Comparison of ENCODE assay signal across 23 mouse cellular contexts in the genomic region with DNA sequence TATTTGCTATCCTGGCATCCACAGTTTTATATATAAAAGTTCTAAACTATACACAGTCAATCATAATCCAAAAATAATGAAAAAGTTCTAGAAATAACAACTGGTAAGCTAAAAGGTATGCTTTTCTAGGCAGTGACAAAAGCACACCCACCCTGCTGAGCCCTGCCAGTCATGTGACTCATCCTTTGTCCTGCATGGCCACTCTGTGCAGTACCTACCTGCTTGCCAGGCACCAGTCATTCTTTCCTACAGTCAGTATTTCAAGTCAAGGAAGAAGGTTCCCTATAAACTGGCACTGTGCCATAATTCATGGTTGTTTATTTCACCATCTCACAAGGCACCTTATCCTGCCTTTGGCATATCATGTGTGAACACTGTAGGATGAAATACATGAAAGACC. TPM values are rescaled to one million over a fixed set of nuclear protein-coding genes. Genes with fewer than 3 reads are reported as not detected.
DNase-seq lines count a peak whose midpoint lies in the region; ATAC-seq and TF ChIP-seq lines count a peak whose summit lies in the region.
"Had no signal": no experiment of that assay in that cellular context is flagged by ENCODE, and none has a peak within 500 bp of the region (broad histone marks: within the 10 kb centered on the region; RNA-seq: fewer than 3 reads in every experiment).

No protein-coding gene starts in this region.

- no peak overlapping the region for H3K27ac ChIP-seq in forebrain, embryonic 14.5 days (ENCODE audit: low read depth, low read length)
- H3K27ac ChIP-seq in forebrain, embryonic 10.5 days, result no peak overlapping the region
- H3K27ac ChIP-seq in midbrain, embryonic 12.5 days (replicated peaks), result no peak overlapping the region
- H3K27ac ChIP-seq in midbrain, embryonic 14.5 days (replicated peaks; ENCODE audit: low read depth, low read length), result no peak overlapping the region
- no peak overlapping the region for H3K27ac ChIP-seq in MEL (ENCODE audit: control insufficient read depth, low read depth, low read length)
- H3K27ac ChIP-seq: embryonic facial prominence, embryonic 15.5 days; kidney, embryonic 15.5 days; limb, embryonic 12.5 days had no signal

- no peak overlapping the region for H3K4me2 ChIP-seq in forebrain, embryonic 14.5 days (ENCODE audit: low read length)
- no peak overlapping the region for H3K4me2 ChIP-seq in midbrain, embryonic 12.5 days (replicated peaks)
- H3K4me2 ChIP-seq in midbrain, embryonic 14.5 days (ENCODE audit: low read length), result no peak overlapping the region
- H3K4me2 ChIP-seq: embryonic facial prominence, embryonic 15.5 days; heart, embryonic 11.5 days; kidney, embryonic 15.5 days; limb, embryonic 12.5 days; liver, embryonic 11.5 days had no signal

- no peak for TF ChIP-seq EP300 in MEL (IDR thresholded peaks at IDR 0.05; ENCODE audit: low read depth in 1 of 2, low read length in 2 of 2)

- no peaks in the 10 kb centered on the region for H3K27me3 ChIP-seq in forebrain, embryonic 14.5 days (replicated peaks; ENCODE audit: control insufficient read depth, insufficient read depth, low read length)
- no peaks in the 10 kb centered on the region for H3K27me3 ChIP-seq in forebrain, embryonic 10.5 days (ENCODE audit: poor library complexity, severe bottlenecking)
- H3K27me3 ChIP-seq in midbrain, embryonic 12.5 days, result no peaks in the 10 kb centered on the region
- no peaks in the 10 kb centered on the region for H3K27me3 ChIP-seq in midbrain, embryonic 14.5 days (ENCODE audit: control insufficient read depth, insufficient read depth, low read length)
- no peaks in the 10 kb centered on the region for H3K27me3 ChIP-seq in MEL (ENCODE audit: control insufficient read depth in 1 of 2, insufficient read depth in 2 of 2, low read length in 2 of 2)
- H3K27me3 ChIP-seq: embryonic facial prominence, embryonic 15.5 days; kidney, embryonic 15.5 days; limb, embryonic 12.5 days; Patski had no signal

- no peak for TF ChIP-seq CTCF in MEL (IDR thresholded peaks at IDR 0.05 in 2 of 3, conservative IDR thresholded peaks at IDR 0.05 in 1 of 3; ENCODE audit: control insufficient read depth in 1 of 3, insufficient read depth in 1 of 3, low read depth in 2 of 3, low read length in 3 of 3, poor library complexity in 1 of 3, severe bottlenecking in 1 of 3)
- no peak for TF ChIP-seq CTCF in brain, embryonic 14.5 days (IDR thresholded peaks at IDR 0.05; ENCODE audit: borderline replicate concordance, extremely low read depth, insufficient read depth, insufficient read length)

- H3K4me1 ChIP-seq in forebrain, embryonic 14.5 days (ENCODE audit: control insufficient read depth, insufficient read depth, low read length), result 0 out of 2 replicates have a peak, but pooled peaks cover 5% of the 10 kb centered on the region
- peaks cover 16% of the 10 kb centered on the region for H3K4me1 ChIP-seq in forebrain, embryonic 10.5 days
- no peaks in the 10 kb centered on the region for H3K4me1 ChIP-seq in midbrain, embryonic 12.5 days
- no peaks in the 10 kb centered on the region for H3K4me1 ChIP-seq in midbrain, embryonic 14.5 days (ENCODE audit: control insufficient read depth, insufficient read depth, low read length)
- H3K4me1 ChIP-seq in MEL (ENCODE audit: control insufficient read depth in 1 of 2, insufficient read depth in 2 of 2, low read length in 2 of 2), result 0 out of 4 replicates have a peak, but pooled peaks cover 0 to 2% of the 10 kb centered on the region in 2 experiments
- H3K4me1 ChIP-seq: embryonic facial prominence, embryonic 15.5 days; kidney, embryonic 15.5 days; limb, embryonic 12.5 days had no signal

- H3K4me3 ChIP-seq in forebrain, embryonic 14.5 days (ENCODE audit: low read depth, low read length), result no peak overlapping the region
- H3K4me3 ChIP-seq in forebrain, embryonic 10.5 days, result no peak overlapping the region
- H3K4me3 ChIP-seq in midbrain, embryonic 12.5 days, result no peak overlapping the region
- H3K4me3 ChIP-seq in midbrain, embryonic 14.5 days (replicated peaks; ENCODE audit: low read depth, low read length), result no peak overlapping the region
- H3K4me3 ChIP-seq in MEL (ENCODE audit: control insufficient read depth in 1 of 2, insufficient read depth in 1 of 2, low read depth in 2 of 2, low read length in 2 of 2), result no peak overlapping the region
- H3K4me3 ChIP-seq: embryonic facial prominence, embryonic 15.5 days; kidney, embryonic 15.5 days; limb, embryonic 12.5 days had no signal

- TF ChIP-seq RAD21 in MEL (IDR thresholded peaks at IDR 0.05; ENCODE audit: low read depth, low read length), result no peak

- H3K79me2 ChIP-seq in MEL (ENCODE audit: control insufficient read depth, insufficient read depth, low read length, poor library complexity), result no peaks in the 10 kb centered on the region

- H3K9me3 ChIP-seq in forebrain, embryonic 14.5 days (replicated peaks; ENCODE audit: control insufficient read depth, low read length), result no peaks in the 10 kb centered on the region
- no peaks in the 10 kb centered on the region for H3K9me3 ChIP-seq in forebrain, embryonic 10.5 days
- no peaks in the 10 kb centered on the region for H3K9me3 ChIP-seq in midbrain, embryonic 12.5 days
- H3K9me3 ChIP-seq in midbrain, embryonic 14.5 days (ENCODE audit: control insufficient read depth, low read length), result no peaks in the 10 kb centered on the region
- no peaks in the 10 kb centered on the region for H3K9me3 ChIP-seq in MEL (replicated peaks; ENCODE audit: insufficient read depth, low read length)
- H3K9me3 ChIP-seq: embryonic facial prominence, embryonic 15.5 days; kidney, embryonic 15.5 days; limb, embryonic 12.5 days had no signal

- DNase-seq in forebrain, embryonic 14.5 days (ENCODE audit: low spot score), result no peak
- no peak for DNase-seq in forebrain, embryonic 10.5 days (ENCODE audit: extremely low spot score, low spot score)
- no peak for DNase-seq in midbrain, embryonic 14.5 days
- DNase-seq in MEL (ENCODE audit: low read depth, low spot score), result peak; percentile 44
- peak; percentile 25 for DNase-seq in brain, embryonic 14.5 days (ENCODE audit: low read depth)
- no peak for DNase-seq in heart, postnatal 25 days (ENCODE audit: low spot score)
- DNase-seq: adrenal gland, adult 2 months; gastrocnemius, postnatal 10 days; kidney, adult 11 months; kidney, postnatal 36 days; layer of hippocampus, postnatal 36 days; liver, postnatal 0 days; lung, postnatal 14 days; thymus, adult 2 months; thymus, postnatal 4 days had no signal

- TF ChIP-seq POLR2A in MEL (IDR thresholded peaks at IDR 0.05; ENCODE audit: control insufficient read depth in 1 of 2, insufficient read depth in 1 of 2, low read depth in 1 of 2, low read length in 2 of 2, poor library complexity in 1 of 2), result no peak
- no peak for TF ChIP-seq POLR2A in brain, embryonic 14.5 days (IDR thresholded peaks at IDR 0.05; ENCODE audit: borderline replicate concordance, extremely low read depth, insufficient read depth, insufficient read length, poor library complexity, severe bottlenecking)

- ATAC-seq in forebrain, embryonic 14.5 days, result peak; percentile 60; the same call in 1 of the 2 replicates
- peak; percentile 47; the same call in 1 of the 2 replicates for ATAC-seq in midbrain, embryonic 12.5 days (ENCODE audit: low FRiP score, low read depth)
- ATAC-seq in midbrain, embryonic 14.5 days (ENCODE audit: low FRiP score, low TSS enrichment), result no peak
- ATAC-seq: liver, postnatal 0 days; Patski had no signal

- intact Hi-C loops in heart, postnatal 25 days (cut with DNase I), result no loop called here

- H3K9ac ChIP-seq in forebrain, embryonic 14.5 days (ENCODE audit: low read length), result no peak overlapping the region
- no peak overlapping the region for H3K9ac ChIP-seq in midbrain, embryonic 12.5 days (replicated peaks)
- H3K9ac ChIP-seq in midbrain, embryonic 14.5 days (replicated peaks; ENCODE audit: low read length), result no peak overlapping the region
- H3K9ac ChIP-seq in MEL (ENCODE audit: control insufficient read depth, low read depth, low read length, poor library complexity, severe bottlenecking), result no peak overlapping the region
- H3K9ac ChIP-seq: embryonic facial prominence, embryonic 15.5 days; kidney, embryonic 15.5 days; limb, embryonic 12.5 days; liver, postnatal 0 days had no signal

- no peaks in the 10 kb centered on the region for H3K36me3 ChIP-seq in forebrain, embryonic 14.5 days (ENCODE audit: control insufficient read depth, insufficient read depth, low read length)
- no peaks in the 10 kb centered on the region for H3K36me3 ChIP-seq in forebrain, embryonic 10.5 days (replicated peaks)
- no peaks in the 10 kb centered on the region for H3K36me3 ChIP-seq in midbrain, embryonic 12.5 days
- H3K36me3 ChIP-seq in midbrain, embryonic 14.5 days (ENCODE audit: control insufficient read depth, insufficient read depth, low read length), result no peaks in the 10 kb centered on the region
- H3K36me3 ChIP-seq in MEL (ENCODE audit: control insufficient read depth in 1 of 2, insufficient read depth in 2 of 2, low read length in 2 of 2), result no peaks in the 10 kb centered on the region; a peak in 1 of 4 replicates
- H3K36me3 ChIP-seq: embryonic facial prominence, embryonic 15.5 days; kidney, embryonic 15.5 days; limb, embryonic 12.5 days had no signal

TF ChIP-seq in MEL, 35 proteins besides CTCF, POLR2A, EP300 and RAD21:
- TF ChIP-seq ZNF384 (IDR thresholded peaks at IDR 0.05; ENCODE audit: low read depth, low read length) (no peak), ZMIZ1 (IDR thresholded peaks at IDR 0.05; ENCODE audit: low read depth, low read length) (no peak), GATA1 (IDR thresholded peaks at IDR 0.05; ENCODE audit: low read depth, low read length) (no peak), ZC3H11A (IDR thresholded peaks at IDR 0.05; ENCODE audit: low read depth, low read length) (no peak), POLR2AphosphoS2 (IDR thresholded peaks at IDR 0.05; ENCODE audit: low read length) (no peak), ETS1 (IDR thresholded peaks at IDR 0.05; ENCODE audit: low read depth, low read length) (no peak), NRF1 (IDR thresholded peaks at IDR 0.05; ENCODE audit: insufficient read depth, low read depth, low read length, poor library complexity, severe bottlenecking) (no peak), USF1 (IDR thresholded peaks at IDR 0.05; ENCODE audit: low read depth, low read length) (peak; percentile 27; the same call in 1 of the 2 replicates)

RNA-seq across cellular contexts. Expression of a gene that starts 37.2 kb away (rescaled TPM):
- polyA plus RNA-seq in forebrain, embryonic 14.5 days (2014; fragmentation: Nextera tagmentation; extraction: Ambion mirVana), result 29.1 and 30.1 TPM in 2 replicates
- polyA plus RNA-seq in forebrain, embryonic 10.5 days (2016; fragmentation: Nextera tagmentation; extraction: Ambion mirVana), result 9.6 and 9.7 TPM in 2 replicates
- 51.1 and 56.7 TPM in 2 replicates for polyA plus RNA-seq in midbrain, embryonic 12.5 days (2016; fragmentation: Nextera tagmentation; extraction: Ambion mirVana)
- 147 and 148 TPM in 2 replicates for polyA plus RNA-seq in midbrain, embryonic 14.5 days (2014; fragmentation: Nextera tagmentation; extraction: Ambion mirVana)
- total RNA-seq in MEL (2012; rRNA removed), result 0.42 and 0.46 TPM in 2 replicates
- polyA plus RNA-seq in MEL (2012; ENCODE audit: insufficient read depth in 1 of 2, insufficient read length in 2 of 2, low read depth in 1 of 2, low replicate concordance in 2 of 2, missing spikeins in 1 of 2), result 1 to 10 TPM in 1 of 2 experiments, not detected in 1; 2.3 TPM
- polyA plus RNA-seq in brain, embryonic 14.5 days (2012; rRNA removed), result 76.7 and 112 TPM in 2 replicates
- 1 to 10 TPM; 2.2 to 3.1 TPM for total RNA-seq in heart, postnatal 25 days (2021)
- total RNA-seq: megakaryocyte progenitor cell, adult 5-6 weeks had no signal

Comparison
In these comparisons a context has a peak if more than half of its experiments do, and no peak if none do; other contexts are left out.
1. DNase-seq: peak in MEL (single experiment) and brain, embryonic 14.5 days (single experiment); none in forebrain, embryonic 14.5 days (single experiment), forebrain, embryonic 10.5 days (single experiment), midbrain, embryonic 14.5 days (single experiment) and heart, postnatal 25 days (single experiment).